Mouse (Mus musculus): ENCODE measurements at regions not wholly inside any gene's neighbourhood (a gene's known extent, or its start where the extent isn't known, plus 50 kb on each side); places are given as distances from the start of the nearest gene placed in this dataset.
A peak's percentile ranks its signal among the peaks of the same experiment; 100 is the strongest.

GRCm38 (mm10) chr19:21106241-21106669 lies 152.3 kb upstream of the Tmc1 start:
- DNase-seq, result peak; percentile 38 to 58
- Histone ChIP-seq H3K9ac (ENCODE audit: low read depth, low read length) (no peak overlapping the region), H3K79me2 (replicated peaks; ENCODE audit: control insufficient read depth, insufficient read depth, low read length) (no peaks in the 10 kb centered on the region), H3K27ac (peak overlapping the region; percentile 24; the same call in 1 of the 2 replicates), H3K27me3 (ENCODE audit: control insufficient read depth, insufficient read depth, low read length) (no peaks in the 10 kb centered on the region), H3K4me3 (no peak overlapping the region), H3K4me1 (ENCODE audit: control insufficient read depth, insufficient read depth, low read length) (peaks cover 6% of the 10 kb centered on the region), H3K36me3 (ENCODE audit: control insufficient read depth, insufficient read depth, low read length) (no peaks in the 10 kb centered on the region)
- intact Hi-C loops (cut with DNase I), result loop anchor here (5.0 kb wide), 2 partner anchors 54 to 69 kb away; no protein-coding TSS in a partner anchor
- WGBS, result 23% methylated on average over 6 of the region's 6 CpGs
- TF ChIP-seq CTCF (IDR thresholded peaks at IDR 0.05), result no peak
- peak; percentile 35; the same call in 1 of the 2 replicates for TF ChIP-seq EP300 (IDR thresholded peaks at IDR 0.05; ENCODE audit: insufficient read depth, low read depth, low read length)
- TF ChIP-seq POLR2A (IDR thresholded peaks at IDR 0.05; ENCODE audit: insufficient read depth, low read depth, low read length), result no peak

DNA sequence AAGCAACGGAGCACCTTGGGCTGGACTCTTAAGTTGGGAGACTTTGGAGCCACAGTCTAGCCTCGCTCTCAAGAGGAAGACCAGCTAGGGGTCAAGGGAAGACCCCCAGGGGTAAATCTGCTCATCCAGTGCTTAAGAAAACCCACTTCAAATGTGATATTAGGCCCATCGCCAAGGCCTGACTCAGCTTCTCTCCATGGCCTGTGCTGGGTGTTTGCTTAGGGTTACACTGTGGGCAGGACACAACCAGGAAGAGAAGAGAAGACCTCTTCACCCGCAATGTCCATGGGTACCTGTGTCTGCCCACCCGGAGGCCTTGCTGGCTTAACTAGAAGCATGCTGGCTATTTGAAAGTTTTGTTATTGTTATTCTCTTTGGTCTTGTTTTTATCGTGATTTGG lies 151.0 kb upstream of the Tmc1 start:
- TF ChIP-seq EP300 (IDR thresholded peaks at IDR 0.05; ENCODE audit: insufficient read depth, low read depth, low read length) (no peak), POLR2A (IDR thresholded peaks at IDR 0.05; ENCODE audit: insufficient read depth, low read depth, low read length) (no peak), CTCF (IDR thresholded peaks at IDR 0.05) (no peak)
- no peaks in the 10 kb centered on the region for H3K79me2 ChIP-seq (replicated peaks; ENCODE audit: control insufficient read depth, insufficient read depth, low read length)
- no peaks in the 10 kb centered on the region for H3K36me3 ChIP-seq (ENCODE audit: control insufficient read depth, insufficient read depth, low read length)
- H3K4me1 ChIP-seq (ENCODE audit: control insufficient read depth, insufficient read depth, low read length), result peaks cover 6% of the 10 kb centered on the region
- intact Hi-C loops (cut with DNase I), result loop anchor here (5.0 kb wide), 2 partner anchors 53 to 68 kb away; no protein-coding TSS in a partner anchor
- H3K27ac ChIP-seq, result no peak overlapping the region
- no peaks in the 10 kb centered on the region for H3K27me3 ChIP-seq (ENCODE audit: control insufficient read depth, insufficient read depth, low read length)
- no peak for DNase-seq
- no peak overlapping the region for H3K9ac ChIP-seq (ENCODE audit: low read depth, low read length)
- no peak overlapping the region for H3K4me3 ChIP-seq
- 92% methylated on average over 6 of the region's 6 CpGs for WGBS

- intact Hi-C loops (cut with DNase I), result no loop called here
- Histone ChIP-seq H3K4me1 (ENCODE audit: control insufficient read depth, insufficient read depth, low read length) (peaks cover 6% of the 10 kb centered on the region), H3K4me3 (no peak overlapping the region), H3K27me3 (ENCODE audit: control insufficient read depth, insufficient read depth, low read length) (no peaks in the 10 kb centered on the region), H3K36me3 (ENCODE audit: control insufficient read depth, insufficient read depth, low read length) (no peaks in the 10 kb centered on the region), H3K9ac (ENCODE audit: low read depth, low read length) (no peak overlapping the region), H3K27ac (no peak overlapping the region), H3K79me2 (replicated peaks; ENCODE audit: control insufficient read depth, insufficient read depth, low read length) (no peaks in the 10 kb centered on the region)
- WGBS, result 69% methylated on average over 8 of the region's 8 CpGs
- TF ChIP-seq CTCF (IDR thresholded peaks at IDR 0.05), result no peak
- TF ChIP-seq EP300 (IDR thresholded peaks at IDR 0.05; ENCODE audit: insufficient read depth, low read depth, low read length), result no peak
- no peak for TF ChIP-seq POLR2A (IDR thresholded peaks at IDR 0.05; ENCODE audit: insufficient read depth, low read depth, low read length)
- peak; percentile 22 to 40 for DNase-seq
Measured at GRCm38 (mm10) chr19:21104462-21104936, 150.5 kb upstream of the Tmc1 start.

- H3K4me3 ChIP-seq, result no peak overlapping the region
- H3K27ac ChIP-seq, result no peak overlapping the region
- 59% methylated on average over 7 of the region's 7 CpGs for WGBS
- H3K79me2 ChIP-seq (replicated peaks; ENCODE audit: control insufficient read depth, insufficient read depth, low read length), result no peaks in the 10 kb centered on the region
- H3K27me3 ChIP-seq (ENCODE audit: control insufficient read depth, insufficient read depth, low read length), result no peaks in the 10 kb centered on the region; the same call in 1 of the 2 replicates
- DNase-seq, result no peak
- H3K4me1 ChIP-seq (ENCODE audit: control insufficient read depth, insufficient read depth, low read length), result no peaks in the 10 kb centered on the region; the same call in 1 of the 2 replicates
- intact Hi-C loops (cut with DNase I), result no loop called here
- no peaks in the 10 kb centered on the region for H3K36me3 ChIP-seq (ENCODE audit: control insufficient read depth, insufficient read depth, low read length)
- no peak overlapping the region for H3K9ac ChIP-seq (ENCODE audit: low read depth, low read length)
- peak; percentile 25; the same call in 1 of the 2 replicates for TF ChIP-seq CTCF (IDR thresholded peaks at IDR 0.05)
- TF ChIP-seq POLR2A (IDR thresholded peaks at IDR 0.05; ENCODE audit: insufficient read depth, low read depth, low read length), result no peak
- no peak for TF ChIP-seq EP300 (IDR thresholded peaks at IDR 0.05; ENCODE audit: insufficient read depth, low read depth, low read length)
Measured at GRCm38 (mm10) chr19:21077771-21078548, 124.0 kb upstream of the Tmc1 start.

GRCm38 (mm10) chr19:21068381-21068780 lies 114.4 kb upstream of the Tmc1 start:
- intact Hi-C loops (cut with DNase I), result no loop called here
- H3K27me3 ChIP-seq (ENCODE audit: control insufficient read depth, insufficient read depth, low read length), result no peaks in the 10 kb centered on the region
- no peak overlapping the region for H3K9ac ChIP-seq (ENCODE audit: low read depth, low read length)
- H3K27ac ChIP-seq, result no peak overlapping the region
- TF ChIP-seq POLR2A (IDR thresholded peaks at IDR 0.05; ENCODE audit: insufficient read depth, low read depth, low read length), result no peak
- no peak for TF ChIP-seq CTCF (IDR thresholded peaks at IDR 0.05)
- no peak for TF ChIP-seq EP300 (IDR thresholded peaks at IDR 0.05; ENCODE audit: insufficient read depth, low read depth, low read length)
- WGBS, result 83% methylated on average over 7 of the region's 7 CpGs
- H3K4me1 ChIP-seq (ENCODE audit: control insufficient read depth, insufficient read depth, low read length), result no peaks in the 10 kb centered on the region
- H3K36me3 ChIP-seq (ENCODE audit: control insufficient read depth, insufficient read depth, low read length), result no peaks in the 10 kb centered on the region
- DNase-seq, result no peak
- H3K4me3 ChIP-seq, result no peak overlapping the region
- no peaks in the 10 kb centered on the region for H3K79me2 ChIP-seq (replicated peaks; ENCODE audit: control insufficient read depth, insufficient read depth, low read length)

Measured in heart, adult 2 months (tissue).